Mouse (Mus musculus) lung, embryonic 15.5 days (tissue): ENCODE data around the gene Bmp6. TPM values are rescaled to one million over a fixed set of nuclear protein-coding genes. Genes with fewer than 3 reads are reported as not detected.

ENCODE experiments used
- ATAC-seq: fragments of 200-750 bp; cut with Nextera tagmentation; 2 replicates; pipeline ENCODE4 v1.8.0; 2017; ENCODE audit warnings: moderate number of reproducible peaks, borderline replicate concordance; ENCODE audit not compliant: low FRiP score, low TSS enrichment; ENCODE audit errors: extremely low read depth
- H3K27ac ChIP-seq: fragments of 300-500 bp; sonication (generic); 2 replicates; pipeline ENCODE4 v1.5.1; 2015; ENCODE audit warnings: moderate library complexity, mild to moderate bottlenecking, inconsistent platforms
- H3K27me3 ChIP-seq: fragments of 300-500 bp; sonication (generic); 2 replicates; pipeline ENCODE4 v1.6.1; 2015; ENCODE audit warnings: inconsistent platforms
- H3K36me3 ChIP-seq: fragments of 300-500 bp; sonication (generic); 2 replicates; pipeline ENCODE4 v1.6.1; 2015; ENCODE audit warnings: inconsistent platforms
- H3K4me1 ChIP-seq: fragments of 300-500 bp; sonication (generic); 2 replicates; pipeline ENCODE4 v1.6.1; 2015; ENCODE audit warnings: inconsistent platforms
- H3K4me2 ChIP-seq: fragments of 300-500 bp; sonication (generic); 2 replicates; pipeline ENCODE4 v1.6.1; 2015; ENCODE audit warnings: inconsistent platforms, mild to moderate bottlenecking, moderate library complexity
- H3K4me3 ChIP-seq: fragments of 300-500 bp; sonication (generic); 2 replicates; pipeline ENCODE4 v1.5.1; 2015; ENCODE audit warnings: mild to moderate bottlenecking, inconsistent platforms
- H3K9ac ChIP-seq: fragments of 300-500 bp; sonication (generic); 2 replicates; pipeline ENCODE4 v1.6.1; 2015; ENCODE audit warnings: inconsistent platforms
- H3K9me3 ChIP-seq: fragments of 300-500 bp; sonication (generic); 2 replicates; pipeline ENCODE4 v1.6.1; 2016; ENCODE audit warnings: inconsistent platforms
- WGBS: fragments of 180-500 bp; shearing (Covaris S2); methylation state at CpG from one replicate; pipeline ENCODE4 v1.1.7; 2015; 5-methylcytosine and 5-hydroxymethylcytosine counted together
- polyA plus RNA-seq: library from polyadenylated mRNA; unstranded; fragments of >200 nt; fragmentation: Nextera tagmentation; extraction: Ambion mirVana; gene quantifications from 2 replicates; pipeline ENCODE4 v1.2.1, GENCODE M21; 2015

The Bmp6 gene
- polyA plus RNA-seq, 1 experiment from 2014 or later = 1.2 TPM

GRCm38 (mm10) chr13:38522056-38522654 is 177.2 kb downstream of the Bmp6 start:
- H3K9me3 ChIP-seq = no peaks in the 10 kb centered on the region
- WGBS = 54% methylated on average over 4 of the region's 4 CpGs
- peak overlapping the region; percentile 64 for H3K27ac ChIP-seq
- peaks cover 50% of the 10 kb centered on the region for H3K36me3 ChIP-seq
- H3K27me3 ChIP-seq = no peaks in the 10 kb centered on the region
- H3K9ac ChIP-seq = no peak overlapping the region
- no peak overlapping the region for H3K4me3 ChIP-seq
- H3K4me2 ChIP-seq = no peak overlapping the region
- no peak for ATAC-seq
- peaks cover 49% of the 10 kb centered on the region for H3K4me1 ChIP-seq

GRCm38 (mm10) chr13:38523231-38523630 is 178.3 kb downstream of the Bmp6 start:
- H3K4me3 ChIP-seq = no peak overlapping the region

DNA sequence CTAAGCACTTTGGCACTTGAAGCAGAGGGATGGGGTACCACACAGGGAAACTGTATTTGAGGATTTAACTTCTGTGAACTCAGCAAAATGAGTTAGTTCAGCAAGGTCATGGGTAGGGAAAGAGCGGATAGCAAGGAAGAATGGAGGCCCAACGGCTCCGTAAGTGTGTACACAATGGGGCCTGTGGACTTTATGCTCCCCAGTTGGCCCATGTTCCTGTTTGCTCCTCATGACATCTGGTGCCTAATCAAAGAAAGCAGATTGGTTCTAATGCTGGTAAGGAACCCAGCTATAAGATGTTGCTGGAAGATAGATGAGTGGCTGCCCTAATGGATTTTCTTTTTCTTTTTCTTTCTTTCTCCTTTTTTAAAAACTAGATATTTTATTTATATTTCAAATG is 180.4 kb downstream of the Bmp6 start:
- Histone ChIP-seq H3K9me3 (no peaks in the 10 kb centered on the region), H3K27ac (peak overlapping the region; percentile 26; the same call in 1 of the 2 replicates), H3K4me3 (no peak overlapping the region), H3K4me2 (no peak overlapping the region), H3K36me3 (peaks cover 19% of the 10 kb centered on the region), H3K4me1 (peaks cover 56% of the 10 kb centered on the region), H3K9ac (no peak overlapping the region), H3K27me3 (no peaks in the 10 kb centered on the region)
- ATAC-seq = no peak
- WGBS = 56% methylated on average over 3 of the region's 3 CpGs

More at GRCm38 (mm10) chr13:38523231-38523630, 178.3 kb downstream of the Bmp6 start:
- H3K4me1 ChIP-seq = peaks cover 49% of the 10 kb centered on the region
- H3K36me3 ChIP-seq = peaks cover 40% of the 10 kb centered on the region
- H3K27ac ChIP-seq = peak overlapping the region; percentile 64; the same call in 1 of the 2 replicates
- no peak overlapping the region for H3K9ac ChIP-seq
- ATAC-seq = no peak
- H3K9me3 ChIP-seq = no peaks in the 10 kb centered on the region
- WGBS = 84% methylated on average over 11 of the region's 11 CpGs
- no peaks in the 10 kb centered on the region for H3K27me3 ChIP-seq
- H3K4me2 ChIP-seq = no peak overlapping the region

DNA sequence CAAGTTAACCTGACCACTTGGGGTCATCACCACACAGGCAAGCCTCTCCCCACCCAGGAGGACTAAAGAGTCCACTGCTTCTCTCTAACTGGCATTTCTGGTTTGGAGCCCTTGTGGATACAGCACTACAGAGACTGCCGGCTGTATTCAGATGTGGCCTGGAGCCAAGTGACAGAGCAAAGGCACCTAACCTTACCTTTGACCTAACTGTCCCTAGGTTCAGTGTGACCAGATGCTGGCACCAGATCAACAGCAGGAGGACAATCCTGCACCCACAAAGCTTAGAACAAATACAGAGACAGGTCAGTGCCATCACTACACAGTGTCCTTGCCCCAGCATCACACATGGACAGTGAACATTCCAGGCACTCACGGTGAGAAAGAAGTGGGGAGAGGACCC is 181.2 kb downstream of the Bmp6 start:
- H3K4me1 ChIP-seq = peaks cover 56% of the 10 kb centered on the region
- H3K27me3 ChIP-seq = no peaks in the 10 kb centered on the region
- peaks cover 19% of the 10 kb centered on the region for H3K36me3 ChIP-seq
- no peak overlapping the region for H3K9ac ChIP-seq
- no peak for ATAC-seq
- peak overlapping the region; percentile 96 for H3K4me3 ChIP-seq
- no peak overlapping the region for H3K27ac ChIP-seq
- H3K9me3 ChIP-seq = no peaks in the 10 kb centered on the region
- H3K4me2 ChIP-seq = peak overlapping the region; percentile 85
- 47% methylated on average over 2 of the region's 2 CpGs for WGBS

GRCm38 (mm10) chr13:38527041-38527796 is 182.3 kb downstream of the Bmp6 start:
- Histone ChIP-seq H3K4me3 (peak overlapping the region; percentile 96), H3K9me3 (no peaks in the 10 kb centered on the region), H3K4me2 (peak overlapping the region; percentile 85), H3K27ac (peak overlapping the region; percentile 94), H3K27me3 (no peaks in the 10 kb centered on the region), H3K4me1 (peaks cover 47% of the 10 kb centered on the region), H3K9ac (peak overlapping the region; percentile 87), H3K36me3 (peaks cover 12% of the 10 kb centered on the region)
- peak; percentile 15; the same call in 1 of the 2 replicates for ATAC-seq
- 5% methylated on average over 15 of the region's 15 CpGs for WGBS

- H3K4me1 ChIP-seq = peaks cover 39% of the 10 kb centered on the region
- H3K4me2 ChIP-seq = peak overlapping the region; percentile 85
- no peaks in the 10 kb centered on the region for H3K9me3 ChIP-seq
- H3K9ac ChIP-seq = peak overlapping the region; percentile 87
- ATAC-seq = peak; percentile 90
- no peaks in the 10 kb centered on the region for H3K27me3 ChIP-seq
- peak overlapping the region; percentile 96 for H3K4me3 ChIP-seq
- peak overlapping the region; percentile 94 for H3K27ac ChIP-seq
- peaks cover 4% of the 10 kb centered on the region for H3K36me3 ChIP-seq
- under 1% methylated on average over 64 of the region's 87 CpGs for WGBS
Measured at GRCm38 (mm10) chr13:38527797-38528650, 183.1 kb downstream of the Bmp6 start.

DNA sequence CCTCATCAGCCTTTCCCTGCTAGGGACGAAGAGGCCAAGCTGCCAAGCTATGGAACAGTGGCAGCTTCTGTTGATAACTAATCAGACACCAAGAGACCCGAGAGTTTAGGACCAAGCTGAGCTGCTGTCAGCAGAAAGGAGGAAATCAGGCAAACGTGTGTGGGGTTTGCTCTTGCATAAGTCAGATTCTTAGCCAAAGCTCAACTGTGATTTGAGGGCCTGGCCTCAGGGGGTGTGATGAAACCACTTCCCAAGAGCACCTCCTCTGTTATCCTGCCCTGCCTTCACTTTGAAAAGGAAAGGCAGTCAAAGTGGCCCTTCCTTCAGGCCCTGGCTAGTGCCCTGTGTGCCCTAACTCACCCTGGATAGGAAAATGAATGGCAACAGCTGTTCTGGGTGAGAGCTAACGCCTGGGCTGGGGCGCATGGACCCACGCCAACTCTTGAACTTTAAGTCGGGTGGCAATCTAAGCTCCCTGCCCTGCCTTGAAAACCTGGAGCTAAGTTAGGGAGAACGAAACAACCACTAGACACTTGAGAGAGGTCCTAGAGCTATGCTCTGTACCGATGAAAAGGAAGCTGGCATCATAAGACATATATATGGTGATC is 183.9 kb downstream of the Bmp6 start, which contains the start of gene Txndc5:
Gene Txndc5, minus strand, starts transcription at position 138 of the 608 bp plus-strand sequence.
- ATAC-seq = no peak

DNA sequence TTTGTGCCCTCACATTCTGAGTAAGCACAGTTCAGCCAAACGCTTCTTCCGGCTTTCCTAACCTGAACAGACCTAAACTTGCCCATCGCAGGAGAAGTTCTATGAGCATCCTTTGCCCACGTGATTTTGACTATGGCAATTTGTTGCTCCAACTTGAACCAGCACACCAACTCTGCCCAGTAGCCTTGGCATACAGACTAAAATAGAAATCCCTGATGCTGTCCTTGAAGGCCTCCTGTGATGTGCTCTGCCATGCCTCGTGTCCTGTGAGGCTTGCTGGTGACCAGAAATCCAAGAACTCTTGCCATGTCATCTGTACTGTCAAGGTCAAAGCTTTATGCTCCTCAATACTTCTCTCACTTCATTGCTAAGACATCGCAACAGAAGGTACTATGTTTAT is 184.7 kb downstream of the Bmp6 start:
- Histone ChIP-seq H3K27me3 (no peaks in the 10 kb centered on the region), H3K4me1 (peaks cover 32% of the 10 kb centered on the region), H3K9ac (no peak overlapping the region), H3K9me3 (no peaks in the 10 kb centered on the region), H3K36me3 (no peaks in the 10 kb centered on the region), H3K4me2 (no peak overlapping the region), H3K27ac (no peak overlapping the region), H3K4me3 (no peak overlapping the region)
- no peak for ATAC-seq
- WGBS = 92% methylated on average over 6 of the region's 6 CpGs

More for the DNA sequence above, 183.9 kb downstream of the Bmp6 start, which contains the start of gene Txndc5:
- H3K36me3 ChIP-seq = no peaks in the 10 kb centered on the region
- no peaks in the 10 kb centered on the region for H3K27me3 ChIP-seq
- peak within 1 kb of the TSS; percentile 94 for H3K27ac ChIP-seq
- WGBS = 41% methylated on average over 9 of the region's 9 CpGs
- H3K4me1 ChIP-seq = peaks cover 34% of the 10 kb centered on the region
- H3K9me3 ChIP-seq = no peaks in the 10 kb centered on the region
- peak within 1 kb of the TSS; percentile 85 for H3K4me2 ChIP-seq
- H3K4me3 ChIP-seq = peak within 1 kb of the TSS; percentile 96
- H3K9ac ChIP-seq = peak within 1 kb of the TSS; percentile 87

DNA sequence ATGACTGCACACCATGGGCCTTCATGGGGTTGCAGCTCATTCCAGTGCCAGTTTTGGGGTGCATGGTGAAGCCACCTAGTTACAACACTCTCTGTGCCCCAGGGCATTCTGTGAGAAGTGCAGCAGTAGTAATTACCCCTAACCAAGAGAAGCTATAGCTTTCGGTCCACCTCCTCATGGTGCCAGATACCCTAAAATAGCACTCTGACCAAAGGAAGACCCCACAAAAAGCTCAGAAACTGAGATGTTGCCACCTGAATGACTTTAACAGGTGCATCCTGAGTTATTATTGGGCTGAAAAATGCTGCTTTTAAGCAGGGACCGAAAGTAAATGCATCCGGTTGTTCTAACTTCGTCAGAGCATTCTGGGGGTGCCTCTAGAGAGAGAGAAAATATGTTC is 186.6 kb downstream of the Bmp6 start:
- peaks cover 13% of the 10 kb centered on the region for H3K4me1 ChIP-seq
- H3K36me3 ChIP-seq = no peaks in the 10 kb centered on the region
- no peaks in the 10 kb centered on the region for H3K27me3 ChIP-seq
- no peak overlapping the region for H3K27ac ChIP-seq
- no peak overlapping the region for H3K9ac ChIP-seq
- ATAC-seq = no peak
- no peaks in the 10 kb centered on the region for H3K9me3 ChIP-seq
- WGBS = 89% methylated on average over 4 of the region's 4 CpGs
- H3K4me2 ChIP-seq = no peak overlapping the region
- no peak overlapping the region for H3K4me3 ChIP-seq

DNA sequence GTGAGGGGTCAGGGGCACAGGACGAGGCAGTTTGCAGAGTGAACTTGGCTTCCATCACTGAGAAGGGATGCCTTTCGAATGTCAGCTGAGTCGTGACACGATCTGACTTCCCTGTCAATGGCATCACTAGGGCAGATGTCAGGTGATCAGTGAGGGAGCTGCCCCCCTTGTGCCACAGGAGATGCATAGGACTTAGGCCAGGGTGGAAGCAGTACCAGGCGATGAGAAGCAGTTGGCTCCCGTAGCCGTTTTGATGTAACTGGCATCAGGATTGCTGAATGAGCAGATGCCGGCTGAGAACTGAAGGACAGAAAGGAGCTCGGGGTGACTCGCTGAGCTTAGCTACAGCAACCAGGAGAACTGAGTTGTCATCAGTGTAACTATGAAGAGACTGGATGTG is 188.6 kb downstream of the Bmp6 start:
- H3K4me1 ChIP-seq = peaks cover 9% of the 10 kb centered on the region
- H3K36me3 ChIP-seq = no peaks in the 10 kb centered on the region
- no peaks in the 10 kb centered on the region for H3K27me3 ChIP-seq
- WGBS = 69% methylated on average over 10 of the region's 10 CpGs
- no peak overlapping the region for H3K4me2 ChIP-seq
- ATAC-seq = no peak
- H3K9me3 ChIP-seq = no peaks in the 10 kb centered on the region
- H3K9ac ChIP-seq = no peak overlapping the region
- H3K27ac ChIP-seq = no peak overlapping the region
- no peak overlapping the region for H3K4me3 ChIP-seq

- H3K27me3 ChIP-seq = no peaks in the 10 kb centered on the region
- no peaks in the 10 kb centered on the region for H3K36me3 ChIP-seq
- no peak overlapping the region for H3K9ac ChIP-seq
- no peak overlapping the region for H3K27ac ChIP-seq
- no peaks in the 10 kb centered on the region for H3K9me3 ChIP-seq
- peaks cover 3% of the 10 kb centered on the region for H3K4me1 ChIP-seq
- H3K4me3 ChIP-seq = no peak overlapping the region
- no peak for ATAC-seq
- 13% methylated on average over 6 of the region's 6 CpGs for WGBS
- H3K4me2 ChIP-seq = no peak overlapping the region
Measured at GRCm38 (mm10) chr13:38534016-38534415, 189.1 kb downstream of the Bmp6 start.
